Mouse (Mus musculus): Measurements from ENCODE around the gene Ifi35. TPM values are rescaled to one million over a fixed set of nuclear protein-coding genes. Genes with fewer than 3 reads are reported as not detected.
"Not testable (repeated sequence)": the region's sequence is repeated elsewhere in the genome, so short reads cannot be mapped to it uniquely, and the experiment has no call there.

Ifi35 gene
- polyA plus RNA-seq, 1 experiment from 2014 or later, result 6.1 TPM

DNA sequence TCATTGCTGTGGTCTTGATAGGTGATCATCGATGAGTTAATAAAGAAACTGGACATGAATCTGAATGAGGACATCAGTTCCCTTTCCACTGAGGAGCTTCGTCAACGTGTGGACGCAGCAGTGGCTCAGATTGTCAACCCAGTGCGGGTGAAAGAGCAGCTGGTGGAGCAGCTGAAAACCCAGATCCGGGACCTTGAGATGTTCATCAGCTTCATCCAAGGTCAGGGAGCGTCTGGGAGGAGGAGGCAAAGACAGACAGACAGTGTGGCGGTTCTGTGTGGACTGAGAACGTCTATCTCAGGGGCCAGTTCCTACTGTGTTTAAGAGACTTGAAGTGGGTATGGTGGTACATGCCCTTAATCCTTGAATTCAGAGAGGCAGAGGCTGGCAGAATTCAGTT lies 16.9 kb upstream of the Ifi35 start:
- peaks cover 63% of the 10 kb centered on the region for H3K36me3 ChIP-seq
- H3K27ac ChIP-seq, result no peak overlapping the region
- H3K4me2 ChIP-seq (replicated peaks), result no peak overlapping the region
- H3K4me3 ChIP-seq, result no peak overlapping the region
- H3K9ac ChIP-seq, result 0 out of 2 replicates have a peak overlapping the region, but pooled peaks have one; percentile 27
- peaks cover 8% of the 10 kb centered on the region; the same call in 1 of the 2 replicates for H3K4me1 ChIP-seq
- no peaks in the 10 kb centered on the region for H3K9me3 ChIP-seq
- 90% methylated on average over 9 of the region's 9 CpGs for WGBS
- no peaks in the 10 kb centered on the region for H3K27me3 ChIP-seq
- ATAC-seq (ENCODE audit: insufficient number of reproducible peaks, insufficient read depth, low FRiP score, low TSS enrichment), result no peak

DNA sequence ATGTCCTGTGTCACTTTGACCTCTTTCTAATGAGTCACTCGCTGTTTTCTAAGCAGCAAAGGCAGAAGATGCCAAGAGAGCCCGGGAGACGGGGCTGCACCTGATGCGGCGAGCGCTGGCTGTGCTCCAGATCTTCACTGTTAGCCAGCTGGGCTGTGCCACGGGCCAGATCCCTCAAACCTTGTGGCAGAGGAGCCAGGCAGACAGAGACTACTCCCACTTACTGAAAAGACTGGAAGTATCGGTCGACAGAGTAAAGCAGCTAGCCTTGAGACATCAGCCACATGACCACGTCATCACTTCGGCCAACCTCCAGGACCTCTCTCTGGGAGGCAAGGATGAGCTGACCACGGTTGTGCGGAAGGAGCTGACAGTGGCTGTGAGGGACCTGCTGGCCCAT lies 14.8 kb upstream of the Ifi35 start:
- no peak overlapping the region for H3K4me3 ChIP-seq
- H3K27me3 ChIP-seq, result no peaks in the 10 kb centered on the region
- H3K4me2 ChIP-seq (replicated peaks), result no peak overlapping the region
- no peaks in the 10 kb centered on the region for H3K4me1 ChIP-seq
- H3K9ac ChIP-seq, result 0 out of 2 replicates have a peak overlapping the region, but pooled peaks have one; percentile 8
- WGBS, result 91% methylated on average over 13 of the region's 13 CpGs
- peaks cover 63% of the 10 kb centered on the region for H3K36me3 ChIP-seq
- H3K27ac ChIP-seq, result no peak overlapping the region
- no peak for ATAC-seq (ENCODE audit: insufficient number of reproducible peaks, insufficient read depth, low FRiP score, low TSS enrichment)
- H3K9me3 ChIP-seq, result no peaks in the 10 kb centered on the region

DNA sequence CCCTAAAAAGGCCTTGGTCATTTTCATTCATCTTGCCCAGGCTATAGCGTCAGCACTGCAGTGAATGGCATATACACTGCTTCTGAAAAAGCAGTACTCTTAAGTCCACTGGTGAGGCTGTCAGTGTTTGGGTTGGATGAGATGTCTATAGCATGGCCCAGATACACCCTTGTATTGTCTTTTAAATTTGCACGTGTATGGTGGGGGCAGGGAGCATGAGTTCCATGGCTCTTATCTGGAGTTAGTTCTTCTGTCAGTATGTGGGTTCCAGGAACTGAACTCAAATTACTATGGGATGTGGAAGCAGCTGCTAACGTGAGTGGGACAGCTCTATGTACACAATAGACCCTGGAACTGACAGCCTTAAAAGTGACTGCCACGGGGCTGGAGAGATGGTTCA lies 12.4 kb upstream of the Ifi35 start:
- no peaks in the 10 kb centered on the region for H3K27me3 ChIP-seq
- H3K27ac ChIP-seq, result no peak overlapping the region
- no peak overlapping the region for H3K9ac ChIP-seq
- no peaks in the 10 kb centered on the region for H3K9me3 ChIP-seq
- 89% methylated on average over 4 of the region's 4 CpGs for WGBS
- no peaks in the 10 kb centered on the region for H3K4me1 ChIP-seq
- H3K4me2 ChIP-seq (replicated peaks), result no peak overlapping the region
- ATAC-seq (ENCODE audit: insufficient number of reproducible peaks, insufficient read depth, low FRiP score, low TSS enrichment), result no peak
- no peak overlapping the region for H3K4me3 ChIP-seq
- peaks cover 47% of the 10 kb centered on the region for H3K36me3 ChIP-seq

DNA sequence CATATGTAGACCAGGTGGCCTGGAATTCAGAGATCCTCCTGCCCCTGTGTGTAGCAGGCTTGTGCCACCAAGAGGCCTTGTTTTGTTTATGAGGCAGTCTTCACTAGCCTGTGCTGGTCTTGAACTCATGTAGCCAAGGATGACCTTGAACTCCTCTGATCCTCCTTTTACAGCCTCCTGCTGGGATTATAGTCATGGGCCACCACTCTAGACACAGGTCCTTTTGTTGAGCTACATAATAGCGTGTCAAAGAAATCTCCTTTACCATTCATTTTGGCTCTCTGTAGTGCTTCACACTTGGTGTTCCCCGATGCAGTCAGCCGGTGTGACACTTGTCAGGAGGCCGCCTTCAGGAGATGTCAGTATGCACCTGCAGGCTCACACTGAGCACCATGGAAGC lies 11.3 kb upstream of the Ifi35 start:
- Histone ChIP-seq H3K27me3 (no peaks in the 10 kb centered on the region), H3K9ac (no peak overlapping the region), H3K9me3 (no peaks in the 10 kb centered on the region), H3K36me3 (peaks cover 38% of the 10 kb centered on the region), H3K4me1 (no peaks in the 10 kb centered on the region), H3K4me2 (replicated peaks) (no peak overlapping the region), H3K27ac (no peak overlapping the region), H3K4me3 (no peak overlapping the region)
- no peak for ATAC-seq (ENCODE audit: insufficient number of reproducible peaks, insufficient read depth, low FRiP score, low TSS enrichment)
- 84% methylated on average over 4 of the region's 4 CpGs for WGBS

DNA sequence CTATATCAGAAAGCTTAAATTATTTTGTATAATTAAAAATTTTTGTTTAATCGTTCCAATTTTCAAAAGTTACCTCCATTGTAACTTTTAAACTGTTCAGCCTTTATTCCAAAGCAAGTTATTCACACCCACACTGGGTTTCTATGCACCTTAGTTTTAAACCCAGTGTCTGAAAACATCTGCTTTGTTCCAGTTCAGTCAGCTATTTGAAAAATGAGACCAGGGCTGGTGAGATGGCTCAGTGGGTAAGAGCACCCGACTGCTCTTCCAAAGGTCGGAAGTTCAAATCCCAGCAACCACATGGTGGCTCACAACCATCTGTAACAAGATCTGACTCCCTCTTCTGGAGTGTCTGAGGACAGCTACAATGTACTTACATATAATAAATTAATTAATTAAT lies 10.2 kb upstream of the Ifi35 start:
- not testable (repeated sequence) for H3K27me3 ChIP-seq; ATAC-seq (ENCODE audit: insufficient number of reproducible peaks, insufficient read depth, low FRiP score, low TSS enrichment); H3K4me1 ChIP-seq; H3K4me3 ChIP-seq; H3K4me2 ChIP-seq (replicated peaks); H3K9ac ChIP-seq; H3K9me3 ChIP-seq; H3K27ac ChIP-seq
- WGBS, result 51% methylated on average over 3 of the region's 3 CpGs
- peaks cover 30% of the 10 kb centered on the region for H3K36me3 ChIP-seq

DNA sequence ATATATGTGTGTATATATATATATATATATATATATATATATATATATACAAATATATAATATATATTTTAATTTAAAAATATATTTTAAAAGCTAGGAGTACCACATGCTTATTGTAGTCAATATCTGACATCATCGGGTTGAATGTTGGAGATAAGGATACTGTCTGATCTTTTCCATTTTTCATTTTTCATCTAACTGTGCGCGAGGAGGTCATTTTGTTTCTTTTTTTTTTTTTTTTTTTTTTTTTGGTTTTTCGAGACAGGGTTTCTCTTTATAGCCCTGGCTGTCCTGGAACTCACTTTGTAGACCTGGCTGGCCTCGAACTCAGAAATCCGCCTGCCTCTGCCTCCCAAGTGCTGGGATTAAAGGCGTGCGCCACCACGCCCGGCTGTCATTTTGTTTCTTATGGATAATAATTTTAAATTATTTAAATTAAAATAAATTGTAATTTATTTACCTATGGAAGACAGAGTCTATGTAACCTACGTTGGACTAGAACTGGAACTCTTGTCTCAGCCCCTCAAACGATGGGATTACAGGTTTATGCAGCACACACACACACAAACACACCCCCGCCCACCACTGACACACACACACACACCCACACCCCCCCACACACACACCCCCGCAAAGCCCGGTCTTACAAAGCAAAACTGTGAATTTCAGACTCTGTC lies 6.6 kb upstream of the Ifi35 start:
- H3K27me3 ChIP-seq; ATAC-seq (ENCODE audit: insufficient number of reproducible peaks, insufficient read depth, low FRiP score, low TSS enrichment); H3K9me3 ChIP-seq; H3K27ac ChIP-seq: not testable (repeated sequence)
- H3K4me2 ChIP-seq (replicated peaks), result peak overlapping the region; percentile 44
- peak overlapping the region; percentile 84 for H3K4me3 ChIP-seq
- peak overlapping the region; percentile 24; the same call in 1 of the 2 replicates for H3K9ac ChIP-seq
- peaks cover 28% of the 10 kb centered on the region for H3K36me3 ChIP-seq
- H3K4me1 ChIP-seq, result peaks cover 12% of the 10 kb centered on the region
- 40% methylated on average over 15 of the region's 15 CpGs for WGBS

DNA sequence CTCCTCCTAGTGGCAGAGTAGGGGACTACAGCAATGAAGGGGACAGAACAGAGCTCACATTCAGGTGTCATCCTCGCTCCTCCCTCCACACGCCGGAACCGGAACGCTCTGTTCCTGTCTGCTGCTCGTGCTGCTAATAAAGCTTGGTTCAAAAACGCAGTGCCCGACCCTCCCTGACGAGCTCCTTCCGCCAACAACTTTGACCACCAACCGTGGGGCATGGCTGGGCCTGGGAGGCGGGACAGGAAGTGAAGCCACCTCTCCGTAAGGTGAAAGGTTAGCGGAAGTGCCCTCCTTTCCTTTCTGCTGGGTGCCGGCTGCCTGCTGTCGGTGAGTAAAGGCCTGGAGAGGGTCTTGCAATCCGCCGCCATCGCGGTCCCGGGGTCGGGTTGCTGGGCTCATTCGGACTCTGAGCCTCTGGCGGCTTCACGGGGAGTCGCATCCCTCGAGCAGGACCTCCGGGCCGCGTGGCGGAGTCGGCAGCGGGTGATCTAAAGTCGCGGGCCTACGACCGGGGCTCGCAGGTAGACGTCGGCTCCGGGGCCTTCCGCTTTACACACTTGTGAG lies 6.0 kb upstream of the Ifi35 start, which contains the start of gene Rpl27:
TSS of gene Rpl27 (plus strand) at position 172 of the 567 bp plus-strand sequence.
- peak; percentile 99 for ATAC-seq (ENCODE audit: insufficient number of reproducible peaks, insufficient read depth, low FRiP score, low TSS enrichment)

DNA sequence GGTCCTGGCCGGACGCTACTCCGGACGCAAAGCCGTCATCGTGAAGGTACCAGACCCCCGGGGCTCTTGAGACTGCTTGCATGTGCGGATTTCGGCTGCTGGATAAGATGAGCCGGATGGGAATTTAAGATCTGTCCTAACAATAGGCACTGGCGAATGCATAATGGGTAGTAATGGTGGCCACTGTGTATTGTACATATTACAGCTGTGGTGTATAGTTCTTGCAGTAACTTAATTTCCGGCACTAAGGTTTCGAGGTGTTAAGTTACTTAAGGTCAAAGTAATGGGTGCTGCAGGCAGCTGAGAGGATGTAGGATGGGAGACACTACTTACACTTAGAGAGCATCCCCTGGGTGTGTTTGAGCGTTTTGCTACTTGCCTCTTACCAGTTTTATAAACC lies 5.4 kb upstream of the Ifi35 start:
- under 1% methylated on average over 14 of the region's 14 CpGs for WGBS
- H3K4me1 ChIP-seq, result peaks cover 12% of the 10 kb centered on the region
- H3K36me3 ChIP-seq, result peaks cover 28% of the 10 kb centered on the region
- H3K9ac ChIP-seq, result peak overlapping the region; percentile 92
- ATAC-seq (ENCODE audit: insufficient number of reproducible peaks, insufficient read depth, low FRiP score, low TSS enrichment), result no peak
- H3K4me2 ChIP-seq (replicated peaks), result peak overlapping the region; percentile 92
- H3K27me3 ChIP-seq, result no peaks in the 10 kb centered on the region
- no peaks in the 10 kb centered on the region for H3K9me3 ChIP-seq
- peak overlapping the region; percentile 94 for H3K27ac ChIP-seq
- peak overlapping the region; percentile 84 for H3K4me3 ChIP-seq

More for the DNA sequence above, 6.0 kb upstream of the Ifi35 start, which contains the start of gene Rpl27:
- H3K36me3 ChIP-seq, result peaks cover 28% of the 10 kb centered on the region
- WGBS, result under 1% methylated on average over 42 of the region's 42 CpGs
- peaks cover 12% of the 10 kb centered on the region for H3K4me1 ChIP-seq
- H3K27ac ChIP-seq, result peak within 1 kb of the TSS; percentile 94
- no peaks in the 10 kb centered on the region for H3K27me3 ChIP-seq
- H3K9me3 ChIP-seq, result no peaks in the 10 kb centered on the region
- H3K4me3 ChIP-seq, result peak within 1 kb of the TSS; percentile 84
- peak within 1 kb of the TSS; percentile 92 for H3K9ac ChIP-seq
- peak within 1 kb of the TSS; percentile 92 for H3K4me2 ChIP-seq (replicated peaks)

DNA sequence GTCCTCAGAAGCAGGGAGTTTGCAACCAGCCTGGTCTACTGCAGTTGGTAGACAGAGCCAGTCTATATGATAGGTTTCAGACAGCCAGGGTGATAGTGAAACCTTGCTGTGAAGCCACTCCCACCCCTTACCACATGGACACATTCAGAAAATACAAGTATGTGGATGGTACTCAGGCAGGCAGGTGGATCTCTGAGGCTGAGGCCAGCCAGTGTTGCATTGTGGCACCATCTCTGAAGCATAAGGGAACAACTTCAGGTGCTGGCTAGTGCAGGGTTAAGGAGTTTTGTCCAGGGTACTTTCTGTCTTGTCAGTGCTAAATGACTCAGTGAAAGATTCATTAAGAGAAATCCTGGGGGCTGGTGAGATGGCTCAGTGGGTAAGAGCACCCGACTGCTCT lies 1.9 kb upstream of the Ifi35 start:
- Histone ChIP-seq H3K4me3 (no peak overlapping the region), H3K4me2 (replicated peaks) (no peak overlapping the region), H3K36me3 (peaks cover 28% of the 10 kb centered on the region), H3K9ac (no peak overlapping the region), H3K4me1 (peaks cover 17% of the 10 kb centered on the region), H3K9me3 (no peaks in the 10 kb centered on the region), H3K27ac (no peak overlapping the region), H3K27me3 (no peaks in the 10 kb centered on the region)
- WGBS, result 85% methylated on average over 1 of the region's 1 CpGs
- no peak for ATAC-seq (ENCODE audit: insufficient number of reproducible peaks, insufficient read depth, low FRiP score, low TSS enrichment)

DNA sequence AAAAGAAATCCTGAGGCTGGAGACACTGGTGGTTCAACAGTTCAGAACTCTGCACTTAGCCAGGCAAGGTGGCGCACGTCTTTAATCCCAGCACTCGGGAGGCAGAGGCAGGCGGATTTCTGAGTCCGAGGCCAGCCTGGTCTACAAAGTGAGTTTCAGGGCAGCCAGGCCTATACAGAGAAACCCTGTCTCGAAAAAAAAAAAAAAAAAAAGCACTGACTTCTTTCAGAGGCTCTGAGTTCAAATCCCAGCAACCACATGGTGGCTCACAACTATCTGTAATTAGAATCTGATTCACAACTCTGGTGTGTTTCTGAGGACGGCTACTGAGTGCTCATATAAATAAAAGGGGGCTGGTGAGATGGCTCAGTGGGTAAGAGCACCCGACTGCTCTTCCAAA lies 1.3 kb upstream of the Ifi35 start:
- H3K9ac ChIP-seq; H3K4me2 ChIP-seq (replicated peaks); H3K4me3 ChIP-seq; H3K27ac ChIP-seq; H3K27me3 ChIP-seq; H3K9me3 ChIP-seq; ATAC-seq (ENCODE audit: insufficient number of reproducible peaks, insufficient read depth, low FRiP score, low TSS enrichment): not testable (repeated sequence)
- Histone ChIP-seq H3K4me1 (peaks cover 17% of the 10 kb centered on the region), H3K36me3 (peaks cover 28% of the 10 kb centered on the region)
- WGBS, result 89% methylated on average over 8 of the region's 8 CpGs

DNA sequence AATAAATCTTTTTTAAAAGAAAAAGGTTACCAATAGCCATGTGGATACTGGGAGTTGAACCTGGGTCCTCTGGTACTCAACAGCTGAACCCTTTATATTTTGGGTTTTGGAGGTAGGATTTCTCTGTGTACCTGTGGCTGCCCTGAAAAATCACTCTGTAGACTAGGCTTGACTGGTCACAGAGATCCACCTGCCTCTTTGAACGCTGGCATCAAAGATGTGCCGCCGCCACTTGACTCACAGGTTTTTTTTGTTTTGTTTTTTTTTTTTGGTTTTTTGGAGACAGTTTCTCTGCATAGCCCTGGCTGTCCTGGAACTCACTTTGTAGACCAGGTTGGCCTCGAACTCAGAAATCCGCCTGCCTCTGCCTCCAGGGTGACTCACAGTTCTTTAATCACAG lies 421 bp upstream of the Ifi35 start:
- H3K4me2 ChIP-seq (replicated peaks), result no peak overlapping the region
- H3K36me3 ChIP-seq, result peaks cover 28% of the 10 kb centered on the region
- H3K9ac ChIP-seq, result no peak overlapping the region
- H3K4me1 ChIP-seq, result peaks cover 17% of the 10 kb centered on the region
- no peak for ATAC-seq (ENCODE audit: insufficient number of reproducible peaks, insufficient read depth, low FRiP score, low TSS enrichment)
- H3K27me3 ChIP-seq, result no peaks in the 10 kb centered on the region
- H3K4me3 ChIP-seq, result no peak overlapping the region; the same call in 1 of the 2 replicates
- WGBS, result 82% methylated on average over 5 of the region's 5 CpGs
- no peak overlapping the region; the same call in 1 of the 2 replicates for H3K27ac ChIP-seq
- no peaks in the 10 kb centered on the region for H3K9me3 ChIP-seq

DNA sequence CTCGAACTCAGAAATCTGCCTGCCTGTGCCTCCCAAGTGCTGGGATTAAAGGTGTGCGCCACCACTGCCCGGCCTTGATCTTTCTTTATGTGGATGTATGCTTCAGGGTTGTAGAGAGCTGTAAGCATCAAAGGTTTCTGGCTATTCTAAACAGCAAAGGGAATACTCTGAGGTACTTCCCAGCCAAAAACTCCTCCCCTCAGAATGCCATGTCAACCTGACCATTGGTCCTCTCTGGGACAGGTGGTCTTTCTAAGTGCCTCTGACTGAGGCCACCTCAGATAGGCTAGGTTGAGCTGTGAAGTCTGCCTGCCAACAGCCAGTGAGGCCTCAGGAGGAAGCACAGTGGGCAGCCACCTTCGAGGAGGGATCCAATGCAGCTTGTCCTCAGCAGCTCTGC lies 692 bp downstream of the Ifi35 start:
- ATAC-seq (ENCODE audit: insufficient number of reproducible peaks, insufficient read depth, low FRiP score, low TSS enrichment), result no peak
- Histone ChIP-seq H3K36me3 (peaks cover 22% of the 10 kb centered on the region), H3K27me3 (no peaks in the 10 kb centered on the region), H3K4me2 (replicated peaks) (peak overlapping the region; percentile 31), H3K27ac (no peak overlapping the region), H3K9me3 (no peaks in the 10 kb centered on the region), H3K4me3 (no peak overlapping the region), H3K9ac (no peak overlapping the region), H3K4me1 (peaks cover 7% of the 10 kb centered on the region)
- 83% methylated on average over 4 of the region's 4 CpGs for WGBS
